In genomic region chr12:104591571-104591970, GRCm38 (mm10) we compare ENCODE assay signal across 12 mouse cellular contexts.
"Had no signal": no experiment of that assay in that cellular context is flagged by ENCODE, and none has a peak within 500 bp of the region (broad histone marks: within the 10 kb centered on the region; RNA-seq: fewer than 3 reads in every experiment).

No protein-coding gene starts in this region.

- DNase-seq: lung, adult 18-20 months; lung, embryonic 14.5 days; lung, postnatal 10 days; lung, postnatal 4 days; retina, postnatal 1 day; right cerebral cortex, adult 18-20 months; right cerebral cortex, postnatal 25 days; right cerebral cortex, postnatal 4 days; spleen, adult 18-20 months; thymus, adult 18-20 months; thymus, postnatal 14 days; thymus, postnatal 36 days had no signal
